Comparison of ENCODE assay signal across 15 mouse cellular contexts in the genomic region with DNA sequence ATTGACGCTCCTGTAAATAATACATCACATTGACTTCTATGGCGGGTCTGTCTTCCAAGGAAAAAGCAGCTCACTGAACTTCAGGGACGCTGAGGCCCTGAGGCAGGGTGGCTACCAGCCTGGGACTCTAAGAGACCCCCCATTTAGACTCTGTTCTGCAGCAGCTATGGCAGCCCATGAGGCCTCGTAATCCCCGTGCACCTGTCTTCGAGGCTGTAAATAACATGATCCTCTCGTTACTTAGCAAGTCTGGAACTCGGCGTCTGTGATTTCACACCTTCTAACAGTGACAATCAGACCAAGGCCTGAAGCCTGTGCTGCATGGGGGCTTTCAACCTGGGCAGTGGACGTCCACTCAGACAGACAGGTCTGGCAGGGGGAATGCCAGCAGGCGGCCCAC.
"Had no signal": no experiment of that assay in that cellular context is flagged by ENCODE, and none has a peak within 500 bp of the region (broad histone marks: within the 10 kb centered on the region; RNA-seq: fewer than 3 reads in every experiment).

No protein-coding gene starts in this region.

- H3K27ac ChIP-seq: neural tube, embryonic 15.5 days; stomach, embryonic 15.5 days; stomach, postnatal 0 days had no signal

- H3K9ac ChIP-seq: neural tube, embryonic 15.5 days; stomach, embryonic 15.5 days had no signal

- H3K27me3 ChIP-seq: neural tube, embryonic 15.5 days; stomach, embryonic 15.5 days had no signal

- H3K4me2 ChIP-seq: neural tube, embryonic 15.5 days; stomach, embryonic 15.5 days had no signal

- H3K4me3 ChIP-seq: neural tube, embryonic 15.5 days; stomach, embryonic 15.5 days had no signal

- H3K4me1 ChIP-seq: neural tube, embryonic 15.5 days; stomach, embryonic 15.5 days had no signal

- DNase-seq: retina, postnatal 1 day; right cerebral cortex, adult 18-20 months; right cerebral cortex, postnatal 14 days; right cerebral cortex, postnatal 25 days; right cerebral cortex, postnatal 4 days; spleen, adult 18-20 months; thymus, adult 18-20 months; thymus, adult 2 months; thymus, postnatal 14 days; thymus, postnatal 25 days; thymus, postnatal 36 days; thymus, postnatal 4 days had no signal

- H3K9me3 ChIP-seq: neural tube, embryonic 15.5 days; stomach, embryonic 15.5 days had no signal
